ENCODE assay signal across 16 mouse cellular contexts in the genomic region with DNA sequence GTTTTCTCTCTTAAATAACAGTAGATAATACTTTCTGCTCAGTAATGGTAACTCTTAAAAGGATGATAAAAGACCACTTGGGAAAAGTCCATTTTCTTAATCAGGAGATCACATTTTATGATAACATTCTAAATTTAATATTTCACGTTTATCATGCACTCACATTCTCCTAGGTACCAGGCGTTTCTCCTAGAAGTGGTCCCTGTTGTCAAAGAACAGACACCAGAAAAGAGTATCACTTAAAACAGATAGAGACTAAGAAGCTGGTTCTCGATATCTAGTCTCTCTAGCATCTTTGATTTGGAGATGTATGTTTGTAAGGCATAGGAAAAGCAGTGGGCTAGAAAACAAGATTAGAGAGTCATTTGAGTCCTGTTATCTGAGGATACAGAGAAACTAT.
"Had no signal": no experiment of that assay in that cellular context is flagged by ENCODE, and none has a peak within 500 bp of the region (broad histone marks: within the 10 kb centered on the region; RNA-seq: fewer than 3 reads in every experiment).

No protein-coding gene starts in this region.

- H3K27me3 ChIP-seq: kidney, embryonic 15.5 days; limb, embryonic 13.5 days; liver, embryonic 15.5 days; lung, embryonic 15.5 days; neural tube, embryonic 12.5 days had no signal

- H3K9me3 ChIP-seq: kidney, embryonic 15.5 days; limb, embryonic 13.5 days; liver, embryonic 15.5 days; lung, embryonic 15.5 days; midbrain, embryonic 10.5 days; neural tube, embryonic 12.5 days had no signal

- DNase-seq: kidney, adult 18-20 months; kidney, postnatal 14 days; layer of hippocampus, postnatal 36 days; midbrain, embryonic 14.5 days; retina, postnatal 1 day; spleen, adult 18-20 months; thymus, adult 18-20 months; thymus, postnatal 14 days had no signal

- H3K4me3 ChIP-seq: kidney, embryonic 15.5 days; limb, embryonic 13.5 days; liver, embryonic 15.5 days; lung, embryonic 15.5 days; midbrain, embryonic 10.5 days; myocyte; neural tube, embryonic 12.5 days had no signal

- H3K27ac ChIP-seq: hindbrain, postnatal 0 days; kidney, embryonic 15.5 days; limb, embryonic 13.5 days; liver, embryonic 15.5 days; lung, embryonic 15.5 days; midbrain, embryonic 10.5 days; neural tube, embryonic 12.5 days had no signal

- H3K4me1 ChIP-seq: kidney, embryonic 15.5 days; limb, embryonic 13.5 days; midbrain, embryonic 10.5 days; neural tube, embryonic 12.5 days had no signal

- ATAC-seq: hindbrain, postnatal 0 days had no signal

- H3K9ac ChIP-seq: kidney, embryonic 15.5 days; limb, embryonic 13.5 days; liver, embryonic 15.5 days; lung, embryonic 15.5 days; neural tube, embryonic 12.5 days had no signal

- H3K4me2 ChIP-seq: kidney, embryonic 15.5 days; limb, embryonic 13.5 days; liver, embryonic 15.5 days; lung, embryonic 15.5 days; neural tube, embryonic 12.5 days had no signal
